Mouse (Mus musculus) frontal cortex, adult (tissue): Measurements from ENCODE around the gene Ifi213.
"Not testable (repeated sequence)": the region's sequence is repeated elsewhere in the genome, so short reads cannot be mapped to it uniquely, and the experiment has no call there.

Source experiments
- ATAC-seq: cut with Nextera tagmentation; 2 replicates; pipeline ENCODE4 v1.9.2; 2017; ENCODE audit warnings: mild to moderate bottlenecking, moderate library complexity, mixed read lengths; ENCODE audit not compliant: low TSS enrichment

Ifi213 gene

GRCm38 (mm10) chr1:173598838-173599494, at the start of gene Ifi213:
Gene Ifi213, minus strand, starts transcription at chr1:173599274.
- not testable (repeated sequence) for ATAC-seq

- ATAC-seq: no peak
Observed at GRCm38 (mm10) chr1:173645393-173645792, 46.3 kb upstream of the Ifi213 start.

GRCm38 (mm10) chr1:173633969-173634645, 35.0 kb upstream of the Ifi213 start:
- no peak for ATAC-seq

DNA sequence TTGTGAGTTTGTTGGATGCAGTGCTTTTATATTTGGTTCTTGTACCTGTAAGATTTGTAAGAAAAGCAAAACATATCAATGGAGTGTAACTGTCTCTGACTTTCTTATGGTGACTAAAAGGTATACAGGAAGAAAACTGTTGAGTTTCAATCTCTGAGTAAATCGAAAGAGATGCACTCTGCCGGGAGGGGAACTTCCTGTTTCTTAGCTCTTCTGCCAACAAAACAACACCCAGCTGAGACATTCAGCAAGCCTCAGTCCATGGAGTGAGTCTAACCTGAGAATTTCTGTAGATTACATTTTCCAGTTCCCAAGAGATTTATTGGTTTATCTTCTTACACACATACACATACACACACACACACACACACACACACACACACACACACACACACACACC, 31.5 kb upstream of the Ifi213 start, which contains the start of gene Ifi209:
Gene Ifi209, plus strand, starts transcription at position 296 of the 400 bp plus-strand sequence.
- not testable (repeated sequence) for ATAC-seq

DNA sequence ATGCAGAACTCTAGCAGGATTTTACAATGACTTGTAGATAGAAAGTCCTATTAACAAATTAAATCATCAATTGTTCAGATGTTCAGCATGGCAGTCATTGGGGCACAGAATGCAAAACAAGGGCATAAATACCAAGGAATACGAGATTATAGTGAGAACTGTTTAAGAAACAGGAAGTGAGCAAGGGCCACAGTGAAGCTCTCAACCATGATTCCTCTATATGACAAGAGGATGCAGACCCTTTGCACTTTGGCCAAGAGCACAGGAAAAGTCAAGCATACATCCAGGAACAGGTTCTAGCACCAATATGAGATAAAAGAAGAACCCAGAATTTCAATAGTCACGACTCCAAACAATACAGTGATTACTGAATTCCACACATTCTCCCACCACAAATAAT, 27.6 kb upstream of the Ifi213 start:
- ATAC-seq: no peak

DNA sequence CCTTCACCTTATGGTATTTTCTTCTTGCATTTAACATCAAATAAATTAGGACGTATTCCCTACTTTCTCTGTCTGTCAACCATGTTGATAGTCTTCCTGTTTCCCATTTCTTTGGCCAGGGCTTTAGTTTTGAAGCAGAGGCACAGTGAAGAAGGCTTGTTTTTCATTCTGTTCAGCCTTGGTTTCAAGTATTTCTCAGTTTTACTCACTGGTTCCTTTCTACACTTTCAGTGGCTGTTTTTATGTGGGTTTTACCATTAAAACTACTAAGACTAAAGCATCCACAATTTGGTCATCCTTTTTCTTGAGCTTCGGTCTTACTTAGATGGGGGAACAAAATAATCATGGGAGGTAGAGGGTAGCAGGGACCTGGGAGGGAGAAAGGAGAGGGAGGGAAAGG, 25.0 kb upstream of the Ifi213 start:
- ATAC-seq: no peak

- ATAC-seq: not testable (repeated sequence)
Observed at GRCm38 (mm10) chr1:173622216-173622615, 23.1 kb upstream of the Ifi213 start.

GRCm38 (mm10) chr1:173610291-173610690, 11.2 kb upstream of the Ifi213 start:
- ATAC-seq: not testable (repeated sequence)

DNA sequence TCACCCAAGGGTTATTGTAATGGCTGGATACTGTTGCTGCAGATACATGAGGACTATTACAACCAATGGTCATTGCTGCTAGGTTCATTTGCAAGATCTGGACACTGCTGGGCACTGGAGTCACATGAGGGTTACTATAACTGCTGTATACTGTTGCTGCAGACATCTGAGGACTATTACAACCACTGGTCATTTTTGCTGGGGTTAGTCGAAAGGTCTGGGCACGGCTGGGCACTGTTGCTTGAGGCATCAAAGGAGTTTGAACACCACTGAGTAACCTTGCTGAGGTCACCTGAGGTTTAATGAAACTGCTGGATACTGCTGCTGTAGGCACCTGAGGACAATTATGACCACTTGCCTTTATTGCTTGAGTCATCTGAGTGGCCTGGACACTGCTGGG, 9.4 kb downstream of the Ifi213 start:
- ATAC-seq: not testable (repeated sequence)

DNA sequence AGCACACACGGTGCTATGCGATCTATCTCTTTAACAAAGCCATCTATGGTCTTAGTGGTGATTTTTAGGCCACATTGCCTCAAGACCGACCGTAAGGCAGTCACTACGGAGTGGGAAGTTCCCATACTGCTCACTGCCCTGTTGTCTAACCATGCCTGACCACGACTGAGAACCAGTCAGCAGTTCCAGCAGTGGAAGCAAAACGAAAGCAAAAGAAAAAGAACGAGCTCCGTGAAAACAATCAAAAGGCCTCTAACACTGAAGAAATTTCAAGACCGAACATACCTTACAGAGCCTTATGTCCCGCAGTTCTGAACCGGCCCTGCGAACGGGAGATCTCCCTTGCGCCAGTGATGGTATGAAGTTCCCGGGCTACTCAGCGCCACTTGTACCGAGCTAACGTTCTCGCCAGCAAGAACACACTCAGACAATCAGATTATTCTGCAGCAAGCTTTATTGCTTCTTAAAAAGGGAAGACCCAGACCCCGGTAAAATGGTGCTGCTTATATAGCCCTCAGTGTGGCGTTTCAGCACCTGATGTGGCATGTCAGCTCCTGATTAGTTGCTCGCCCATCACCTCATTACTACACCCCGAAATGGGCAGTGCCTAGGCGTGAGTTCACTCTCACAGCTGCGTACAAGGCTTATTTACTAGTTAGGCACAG, 19.0 kb downstream of the Ifi213 start:
- no peak for ATAC-seq

GRCm38 (mm10) chr1:173579079-173579478, 20.0 kb downstream of the Ifi213 start:
- no peak for ATAC-seq

DNA sequence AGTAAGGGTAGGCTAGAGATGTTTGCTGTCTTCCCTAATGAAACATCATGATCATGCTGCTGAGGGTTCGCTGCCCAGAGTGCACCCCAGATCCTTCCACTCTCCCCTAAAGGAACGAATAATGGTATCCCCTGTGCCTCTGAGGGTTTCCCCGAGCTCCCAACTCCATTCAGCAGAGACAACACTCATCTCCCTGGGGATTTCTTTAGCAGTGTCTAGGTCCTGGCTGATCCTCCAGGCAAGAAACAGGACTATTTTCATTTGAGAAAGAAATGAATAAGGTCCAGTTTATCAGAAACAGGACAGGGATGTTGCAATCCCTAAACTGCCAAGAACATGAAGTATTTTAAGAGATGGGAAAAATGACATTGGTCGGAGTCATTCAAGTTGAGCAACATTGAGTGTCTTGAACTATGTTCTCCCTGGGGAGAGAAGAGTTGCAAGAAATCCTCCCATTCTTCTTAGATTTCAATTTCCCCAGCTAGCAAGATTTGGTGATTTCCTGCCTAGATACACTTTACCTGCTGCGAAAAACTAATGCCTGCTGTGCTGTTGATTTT, 48.5 kb downstream of the Ifi213 start:
- not testable (repeated sequence) for ATAC-seq

GRCm38 (mm10) chr1:173548798-173549197, 50.3 kb downstream of the Ifi213 start:
- not testable (repeated sequence) for ATAC-seq

DNA sequence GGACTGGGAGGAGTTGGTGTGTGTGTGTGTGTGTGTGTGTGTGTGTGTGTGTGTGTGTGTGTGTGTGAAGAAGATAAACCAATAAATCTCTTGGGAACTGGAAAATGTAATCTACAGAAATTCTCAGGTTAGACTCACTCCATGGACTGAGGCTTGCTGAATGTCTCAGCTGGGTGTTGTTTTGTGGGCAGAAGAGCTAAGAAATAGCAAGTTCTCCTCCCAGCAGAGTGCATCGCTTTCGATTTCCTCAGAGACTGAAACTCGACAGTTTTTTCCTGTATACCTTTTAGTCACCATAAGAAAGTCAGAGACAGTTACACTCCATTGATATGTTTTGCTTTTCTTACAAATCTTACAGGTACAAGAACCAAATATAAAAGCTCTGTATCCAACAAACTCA, 63.3 kb downstream of the Ifi213 start, which contains the start of gene Ifi214:
Gene Ifi214, minus strand, starts transcription at position 167 of the 400 bp plus-strand sequence.
- ATAC-seq: not testable (repeated sequence)

GRCm38 (mm10) chr1:173521452-173521851, 77.6 kb downstream of the Ifi213 start:
- ATAC-seq: no peak
